Mouse (Mus musculus) stomach, embryonic 16.5 days (tissue): ENCODE measurements at regions not wholly inside any gene's neighbourhood (a gene's known extent, or its start where the extent isn't known, plus 50 kb on each side); places are given as distances from the start of the nearest gene placed in this dataset.

Source experiments
- ATAC-seq: fragments of 200-750 bp; cut with Nextera tagmentation; 2 replicates; pipeline ENCODE4 v1.8.0; 2017; ENCODE audit warnings: moderate number of reproducible peaks, moderate TSS enrichment; ENCODE audit not compliant: insufficient read depth, low FRiP score
- H3K27ac ChIP-seq: fragments of 300-500 bp; sonication (generic); 2 replicates; pipeline ENCODE4 v1.5.1; 2014; ENCODE audit warnings: low read length
- H3K27me3 ChIP-seq: fragments of 300-500 bp; sonication (generic); 2 replicates; pipeline ENCODE4 v1.6.1; 2014; ENCODE audit warnings: low read length, control low read depth, mixed read lengths; ENCODE audit not compliant: control insufficient read depth, insufficient read depth
- H3K36me3 ChIP-seq: fragments of 300-500 bp; sonication (generic); 2 replicates; pipeline ENCODE4 v1.6.1; 2014; ENCODE audit warnings: low read length; ENCODE audit not compliant: control insufficient read depth, insufficient read depth
- H3K4me1 ChIP-seq: fragments of 300-500 bp; sonication (generic); 2 replicates; pipeline ENCODE4 v1.6.1; 2014; ENCODE audit warnings: low read length, control low read depth, mixed read lengths; ENCODE audit not compliant: control insufficient read depth, insufficient read depth
- H3K4me2 ChIP-seq: fragments of 300-500 bp; sonication (generic); 2 replicates; pipeline ENCODE4 v1.6.1; 2014; ENCODE audit warnings: low read depth, low read length, mixed read lengths
- H3K4me3 ChIP-seq: fragments of 300-500 bp; sonication (generic); replicated peaks from 2 replicates; pipeline ENCODE4 v1.5.1; 2014; ENCODE audit warnings: mild to moderate bottlenecking, low read length
- H3K9ac ChIP-seq: fragments of 300-500 bp; sonication (generic); 2 replicates; pipeline ENCODE4 v1.6.1; 2014; ENCODE audit warnings: low read length
- H3K9me3 ChIP-seq: fragments of 300-500 bp; sonication (generic); replicated peaks from 2 replicates; pipeline ENCODE4 v1.6.1; 2016; ENCODE audit warnings: low read length, control low read depth; ENCODE audit not compliant: control insufficient read depth
- WGBS: fragments of 180-500 bp; shearing (Covaris S2); extraction: QIAGEN DNeasy Blood & Tissue Kit; methylation state at CpG from one replicate; pipeline ENCODE4 v1.1.7; 2014; 5-methylcytosine and 5-hydroxymethylcytosine counted together

DNA sequence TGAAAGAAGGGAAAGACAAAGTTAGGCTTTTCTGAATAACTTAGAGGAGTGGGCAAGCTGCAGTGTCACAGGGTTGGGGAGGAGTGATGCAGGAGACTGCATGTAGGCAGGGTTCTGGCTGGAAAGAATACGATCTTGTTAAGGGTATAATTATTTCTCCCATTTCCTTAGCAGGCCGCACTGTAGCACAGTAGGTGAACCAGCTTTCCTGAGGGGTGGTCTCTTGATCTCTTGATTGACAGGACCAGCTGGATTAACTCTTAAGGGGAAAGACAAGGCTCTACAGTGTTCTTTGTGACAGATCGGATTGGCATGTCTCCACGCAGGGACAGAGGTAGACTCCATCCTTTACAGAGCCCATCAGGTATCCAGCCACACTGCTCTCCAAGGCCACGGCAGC is 54.5 kb upstream of the Meis1 start:
- Histone ChIP-seq H3K27ac (no peak overlapping the region), H3K27me3 (no peaks in the 10 kb centered on the region), H3K4me3 (no peak overlapping the region), H3K4me1 (no peaks in the 10 kb centered on the region), H3K9ac (no peak overlapping the region), H3K9me3 (no peaks in the 10 kb centered on the region), H3K36me3 (no peaks in the 10 kb centered on the region), H3K4me2 (no peak overlapping the region)
- 89% methylated on average over 5 of the region's 5 CpGs for WGBS
- ATAC-seq = no peak

DNA sequence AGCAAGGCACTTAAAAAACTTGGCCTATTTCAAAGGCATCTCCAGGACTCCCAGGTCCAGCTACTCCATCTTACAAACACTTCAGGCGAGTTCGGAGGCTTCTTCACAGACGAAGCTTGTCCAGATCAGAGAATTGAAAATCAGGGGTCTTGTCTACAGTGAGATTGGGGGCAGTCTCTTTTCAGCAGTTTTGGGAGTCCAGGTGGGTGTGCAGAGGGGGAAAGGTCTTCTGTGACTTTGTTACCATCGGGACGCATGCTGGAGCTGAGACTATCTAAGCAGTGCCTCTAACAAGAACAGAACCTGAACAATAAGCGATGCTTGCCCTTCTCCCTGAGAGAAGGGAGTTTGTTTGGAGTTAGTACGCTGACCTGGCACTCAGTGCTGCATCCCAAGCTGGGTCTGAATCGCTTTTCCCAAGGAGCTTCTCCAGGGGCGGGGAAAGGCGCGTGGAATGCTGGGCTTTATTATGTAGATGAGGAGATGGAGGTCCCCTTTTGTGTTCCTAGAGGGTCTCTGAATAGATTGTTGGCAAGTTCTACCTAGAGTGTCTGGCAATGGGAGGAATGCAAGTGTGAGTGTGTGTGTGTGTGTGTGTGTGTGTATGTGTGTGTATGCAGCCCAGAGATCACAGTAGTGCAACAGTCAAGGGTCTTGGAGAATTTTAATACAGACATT is 55.2 kb upstream of the Meis1 start:
- Histone ChIP-seq H3K4me1 (no peaks in the 10 kb centered on the region), H3K27ac (no peak overlapping the region), H3K9me3 (no peaks in the 10 kb centered on the region), H3K27me3 (no peaks in the 10 kb centered on the region), H3K36me3 (no peaks in the 10 kb centered on the region), H3K4me3 (no peak overlapping the region), H3K4me2 (no peak overlapping the region), H3K9ac (no peak overlapping the region)
- ATAC-seq = no peak
- 62% methylated on average over 11 of the region's 11 CpGs for WGBS

- H3K9ac ChIP-seq = no peak overlapping the region
- no peaks in the 10 kb centered on the region for H3K36me3 ChIP-seq
- H3K27ac ChIP-seq = no peak overlapping the region
- no peaks in the 10 kb centered on the region for H3K27me3 ChIP-seq
- no peak for ATAC-seq
- H3K4me1 ChIP-seq = no peaks in the 10 kb centered on the region
- 77% methylated on average over 15 of the region's 15 CpGs for WGBS
- H3K4me3 ChIP-seq = no peak overlapping the region
- H3K4me2 ChIP-seq = no peak overlapping the region
- no peaks in the 10 kb centered on the region for H3K9me3 ChIP-seq
Measured at GRCm38 (mm10) chr11:19091101-19091857, 72.5 kb upstream of the Meis1 start.

- H3K4me2 ChIP-seq = no peak overlapping the region
- ATAC-seq = no peak
- H3K4me3 ChIP-seq = no peak overlapping the region
- H3K36me3 ChIP-seq = no peaks in the 10 kb centered on the region
- 80% methylated on average over 9 of the region's 9 CpGs for WGBS
- no peaks in the 10 kb centered on the region for H3K9me3 ChIP-seq
- H3K4me1 ChIP-seq = no peaks in the 10 kb centered on the region
- no peak overlapping the region for H3K9ac ChIP-seq
- no peaks in the 10 kb centered on the region for H3K27me3 ChIP-seq
- no peak overlapping the region for H3K27ac ChIP-seq
Measured at GRCm38 (mm10) chr11:19092967-19093745, 74.4 kb upstream of the Meis1 start.

DNA sequence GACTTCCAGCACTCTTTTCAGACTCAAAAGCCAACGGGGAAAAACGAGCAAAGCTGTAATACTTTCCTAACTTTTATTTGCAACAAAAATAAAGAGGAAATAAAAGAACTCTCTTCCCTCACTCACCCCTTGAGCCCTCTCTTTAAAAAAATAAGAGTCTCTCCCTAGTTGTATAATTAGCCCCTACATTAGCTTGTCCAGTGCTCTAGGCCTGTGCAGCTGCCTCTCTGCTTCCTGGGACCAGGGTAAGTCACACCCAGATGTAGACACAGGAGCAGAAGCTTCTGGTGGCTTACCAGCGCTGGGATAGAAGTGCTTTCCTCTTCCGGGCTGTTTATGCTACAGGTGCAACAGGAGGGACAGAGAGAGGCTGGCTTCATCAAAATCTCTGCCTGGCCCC is 75.0 kb upstream of the Meis1 start:
- Histone ChIP-seq H3K9me3 (no peaks in the 10 kb centered on the region), H3K36me3 (no peaks in the 10 kb centered on the region), H3K4me2 (no peak overlapping the region), H3K9ac (no peak overlapping the region), H3K4me3 (no peak overlapping the region), H3K4me1 (no peaks in the 10 kb centered on the region), H3K27ac (no peak overlapping the region), H3K27me3 (no peaks in the 10 kb centered on the region)
- ATAC-seq = no peak
- WGBS = 69% methylated on average over 4 of the region's 4 CpGs

- Histone ChIP-seq H3K4me1 (no peaks in the 10 kb centered on the region), H3K9me3 (no peaks in the 10 kb centered on the region), H3K27me3 (no peaks in the 10 kb centered on the region), H3K36me3 (no peaks in the 10 kb centered on the region), H3K4me2 (no peak overlapping the region), H3K9ac (no peak overlapping the region), H3K27ac (no peak overlapping the region), H3K4me3 (no peak overlapping the region)
- no peak for ATAC-seq
- WGBS = 77% methylated on average over 14 of the region's 14 CpGs
Measured at GRCm38 (mm10) chr11:19094183-19094582, 75.4 kb upstream of the Meis1 start.

DNA sequence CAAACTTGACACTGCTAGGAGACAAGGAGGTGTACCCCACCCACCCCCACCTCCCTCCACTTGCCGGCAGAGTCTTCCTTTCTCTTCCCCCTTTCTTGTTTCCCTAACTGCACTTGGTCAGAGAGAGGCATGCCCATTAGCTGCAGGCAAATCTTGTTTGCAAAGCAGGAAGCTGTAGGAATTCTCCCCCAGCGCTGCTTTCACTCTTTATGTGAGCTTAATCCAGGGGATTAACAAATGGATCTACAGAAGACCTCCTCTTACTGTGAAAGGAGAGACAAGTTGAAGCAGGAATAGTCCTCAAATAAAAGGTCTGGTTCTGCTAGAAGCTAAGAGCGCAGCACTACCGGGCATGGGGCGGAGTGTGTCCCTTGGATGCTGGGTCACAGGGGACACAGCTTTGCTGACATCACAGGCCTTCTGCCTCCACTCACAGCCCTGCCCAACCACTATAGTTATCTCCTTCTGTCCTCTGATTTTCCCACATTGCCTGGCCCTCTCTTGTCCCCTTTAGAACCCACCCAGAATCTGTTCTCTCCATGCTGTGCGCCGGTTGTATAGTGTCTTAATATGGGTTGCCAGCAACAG is 84.3 kb upstream of the Meis1 start:
- WGBS = 46% methylated on average over 7 of the region's 7 CpGs
- peak; percentile 62; the same call in 1 of the 2 replicates for ATAC-seq
- no peaks in the 10 kb centered on the region for H3K4me1 ChIP-seq

GRCm38 (mm10) chr11:19107180-19107579 is 88.4 kb upstream of the Meis1 start:
- no peaks in the 10 kb centered on the region for H3K36me3 ChIP-seq
- H3K27me3 ChIP-seq = no peaks in the 10 kb centered on the region
- H3K4me2 ChIP-seq = no peak overlapping the region
- 0 out of 2 replicates have a peak, but pooled peaks cover 5% of the 10 kb centered on the region for H3K4me1 ChIP-seq
- WGBS = 72% methylated on average over 6 of the region's 6 CpGs
- H3K27ac ChIP-seq = no peak overlapping the region
- H3K4me3 ChIP-seq = no peak overlapping the region
- H3K9ac ChIP-seq = no peak overlapping the region
- no peak for ATAC-seq
- H3K9me3 ChIP-seq = no peaks in the 10 kb centered on the region

More for the DNA sequence above, 84.3 kb upstream of the Meis1 start:
- Histone ChIP-seq H3K36me3 (no peaks in the 10 kb centered on the region), H3K27me3 (no peaks in the 10 kb centered on the region), H3K4me3 (no peak overlapping the region), H3K27ac (peak overlapping the region; percentile 60), H3K9me3 (no peaks in the 10 kb centered on the region), H3K9ac (no peak overlapping the region), H3K4me2 (no peak overlapping the region; the same call in 1 of the 2 replicates)
